Mouse (Mus musculus) NIH3T3 (cell line): ENCODE measurements around the gene Rab11a.
"Not testable (repeated sequence)": the region's sequence is repeated elsewhere in the genome, so short reads cannot be mapped to it uniquely, and the experiment has no call there.

Source experiments
- DNase-seq: peaks from one replicate; pipeline ENCODE4 v3.0.0-alpha.2; 2012; ENCODE audit warnings: low read depth

Rab11a gene

DNA sequence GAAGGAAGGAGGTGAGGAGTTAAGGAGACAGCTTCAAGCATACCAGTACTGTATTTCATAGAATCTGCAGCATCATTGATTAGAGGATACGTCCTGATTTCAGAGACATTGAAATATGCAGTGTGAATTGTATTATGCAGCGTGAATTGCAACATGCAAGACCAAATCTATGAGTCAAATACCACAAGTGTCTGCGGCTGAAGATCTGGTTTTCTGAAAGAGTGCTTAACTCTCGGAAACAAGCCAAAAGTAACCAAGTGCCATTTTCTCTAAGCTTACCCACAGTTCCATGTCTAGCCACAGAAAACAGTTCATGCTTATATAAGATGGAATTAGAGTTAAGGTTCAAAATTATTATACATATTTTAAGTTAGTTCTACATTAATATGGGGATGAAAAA lies 10.2 kb upstream of the Rab11a start:
- DNase-seq, result peak; percentile 34

DNA sequence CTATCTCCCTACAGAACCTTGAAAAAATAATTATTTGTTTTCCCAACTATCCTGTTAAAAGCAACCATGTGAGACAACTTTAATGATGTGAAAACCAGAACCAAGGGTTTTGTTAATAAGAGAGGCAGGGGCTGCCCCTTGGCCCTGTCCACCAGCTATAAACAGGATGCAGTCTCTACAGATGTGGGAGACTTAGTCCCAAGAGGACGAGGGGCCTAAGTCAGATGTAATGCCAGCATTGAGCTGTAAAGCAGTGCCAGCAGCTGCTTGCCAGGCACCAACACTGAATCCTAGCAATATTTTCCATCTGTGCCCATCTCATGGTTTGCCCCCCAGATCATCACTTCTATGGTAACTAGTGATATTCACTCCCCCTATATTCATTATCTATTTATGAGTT lies 4.9 kb upstream of the Rab11a start:
- DNase-seq, result no peak

- no peak for DNase-seq
Measured at GRCm38 (mm10) chr9:64739001-64739400, 1.4 kb upstream of the Rab11a start.

DNA sequence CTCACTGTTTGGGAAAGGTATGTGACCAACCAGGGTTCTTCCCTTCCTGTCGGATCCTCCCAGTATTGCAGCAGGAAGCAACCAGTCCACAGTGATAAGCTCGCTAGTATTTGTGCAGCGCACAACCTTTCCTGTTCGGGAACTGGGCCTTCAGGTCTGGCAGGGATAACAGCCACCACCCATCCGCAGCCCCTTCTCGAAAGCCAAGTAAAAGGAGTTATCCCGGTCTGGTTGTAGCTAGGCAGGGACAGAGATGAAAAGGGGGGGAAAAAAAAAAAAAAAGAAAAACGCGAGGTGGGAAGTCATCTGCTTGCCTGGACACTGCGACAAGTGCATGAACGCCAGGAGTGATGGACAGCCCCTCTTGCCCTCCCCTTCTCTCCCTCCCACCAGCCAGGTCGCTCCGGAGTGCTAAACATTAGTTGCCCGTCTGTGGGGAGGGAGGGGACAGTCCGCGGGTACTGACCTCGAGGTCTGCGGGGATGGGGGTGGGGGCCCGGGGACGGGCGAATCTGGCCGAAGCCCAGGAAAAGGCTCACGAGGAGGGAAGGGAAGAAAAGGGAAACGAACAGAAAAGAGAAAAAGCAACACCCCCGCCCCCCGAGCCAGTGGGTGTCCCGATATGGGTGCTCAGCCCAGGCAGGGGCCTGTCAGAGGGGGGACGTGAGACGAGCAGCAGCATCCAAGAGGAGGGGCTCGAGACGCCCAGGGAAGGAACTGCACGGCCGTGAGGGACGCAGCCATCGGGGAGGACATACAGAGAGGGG lies 736 bp downstream of the Rab11a start:
- peak; percentile 71 for DNase-seq

DNA sequence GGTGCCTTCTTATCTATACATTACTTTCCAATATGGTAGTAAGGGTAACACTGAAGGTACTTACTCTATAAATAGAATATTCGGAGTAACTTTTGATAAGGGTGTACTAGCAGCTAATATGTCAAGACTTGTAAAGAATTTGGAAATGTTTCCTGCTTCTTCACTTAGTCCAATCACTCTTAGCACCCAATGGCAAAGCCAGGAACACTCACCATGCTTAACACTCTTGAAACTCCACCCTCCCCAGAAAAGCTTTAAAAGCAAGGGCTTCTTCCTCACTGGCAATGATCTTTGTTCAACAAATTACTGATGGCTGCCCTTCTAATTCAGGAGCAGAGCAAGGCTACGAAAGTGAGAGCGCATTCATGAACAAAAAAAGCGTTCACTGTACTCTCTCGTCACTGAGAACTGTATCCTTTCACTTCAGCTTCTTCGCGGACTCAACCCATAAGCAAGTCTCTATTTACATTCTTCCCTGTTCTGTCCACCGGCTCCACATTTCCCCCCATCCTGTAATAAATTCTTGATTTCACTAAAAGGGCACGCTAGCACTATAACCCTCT lies 1.4 kb downstream of the Rab11a start:
- DNase-seq, result peak; percentile 26

GRCm38 (mm10) chr9:64734992-64735391 lies 2.6 kb downstream of the Rab11a start:
- not testable (repeated sequence) for DNase-seq

DNA sequence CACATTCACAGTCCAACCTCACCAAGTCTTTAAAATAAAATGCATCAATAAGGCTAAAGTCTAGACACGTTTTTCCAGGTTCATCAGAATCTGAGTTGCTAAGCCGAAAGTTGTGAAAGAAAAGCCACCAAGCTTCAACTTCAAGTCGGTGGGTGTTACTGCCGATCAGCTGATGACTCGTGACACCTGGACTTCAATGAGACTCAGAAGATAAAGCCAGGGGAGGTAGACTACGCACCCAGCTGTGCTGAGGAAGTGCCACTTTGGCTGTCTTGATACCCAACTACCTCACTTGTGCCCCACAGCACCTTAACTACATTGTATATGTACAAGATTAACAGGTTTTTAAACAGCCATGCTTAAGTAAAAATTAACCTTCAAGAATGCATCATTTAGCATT lies 3.4 kb downstream of the Rab11a start:
- no peak for DNase-seq

GRCm38 (mm10) chr9:64731029-64731560 lies 6.5 kb downstream of the Rab11a start:
- no peak for DNase-seq

GRCm38 (mm10) chr9:64726454-64726853 lies 11.1 kb downstream of the Rab11a start:
- no peak for DNase-seq

DNA sequence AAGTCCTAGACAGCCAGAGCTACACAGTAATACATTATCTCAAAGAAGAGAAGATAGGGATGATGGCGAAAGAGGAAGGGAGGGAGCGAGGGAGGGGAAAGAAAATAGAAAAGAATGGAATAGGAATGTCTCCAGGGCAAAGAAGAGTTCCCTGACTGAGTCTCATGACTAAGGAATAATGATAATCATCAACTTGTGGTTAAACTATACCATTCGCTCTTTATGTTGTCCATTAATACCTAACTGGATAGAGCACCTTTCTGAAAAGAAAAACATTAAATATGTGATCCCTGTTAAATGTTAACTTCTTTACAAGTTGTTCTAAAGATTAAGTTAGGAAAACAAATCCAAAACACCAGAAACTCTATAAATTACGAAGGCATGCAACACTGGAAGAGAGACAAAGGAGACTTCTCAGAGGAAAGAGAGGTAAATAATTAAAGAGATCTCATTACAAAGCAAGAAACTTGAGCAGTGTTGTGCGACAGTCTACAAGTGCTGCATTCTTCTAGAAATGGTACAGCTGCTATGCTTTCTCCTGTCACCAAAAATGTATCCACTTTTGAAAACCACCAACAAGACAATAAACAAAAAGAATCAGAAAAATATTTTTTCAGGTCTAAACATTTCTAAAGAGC lies 17.9 kb downstream of the Rab11a start:
- no peak for DNase-seq

- not testable (repeated sequence) for DNase-seq
Measured at GRCm38 (mm10) chr9:64710291-64710690, 27.3 kb downstream of the Rab11a start.

DNA sequence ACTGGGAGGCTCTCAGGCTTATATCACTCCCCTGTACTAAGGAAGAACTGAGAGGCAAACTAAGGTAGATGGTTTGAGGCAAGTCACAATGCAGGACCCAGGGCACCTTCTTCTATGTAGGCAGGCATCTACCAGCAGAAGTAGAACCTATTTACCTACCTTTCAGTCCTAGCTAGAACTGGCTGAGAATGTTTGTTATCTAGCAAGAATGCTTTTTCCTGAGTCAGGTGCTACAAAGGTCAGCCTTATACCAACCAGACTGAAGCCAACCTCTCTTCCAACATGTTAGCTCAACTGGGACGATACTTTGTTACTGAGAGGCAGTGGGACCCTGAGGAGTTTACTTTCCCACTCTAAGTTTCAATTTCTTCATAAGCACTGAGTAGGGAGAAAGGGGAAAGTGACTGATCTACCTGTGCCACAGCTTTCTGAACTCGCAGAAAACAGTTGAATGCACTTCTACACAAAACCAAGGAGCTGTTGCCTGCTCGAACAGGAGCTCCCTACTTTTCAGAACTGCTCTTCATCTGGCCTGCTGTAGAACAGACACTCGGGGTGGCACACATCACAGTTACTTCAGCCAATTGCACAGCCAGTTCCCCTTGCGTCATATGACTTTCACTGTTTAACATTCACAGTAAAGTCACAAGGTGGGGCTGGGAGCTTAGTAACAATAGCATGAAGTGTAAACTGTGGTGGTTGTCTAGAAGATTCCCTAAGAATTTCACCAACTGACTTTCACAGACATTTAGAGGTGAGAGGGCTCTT lies 33.3 kb downstream of the Rab11a start:
- DNase-seq, result no peak

- no peak for DNase-seq
Measured at GRCm38 (mm10) chr9:64703420-64703965, 34.1 kb downstream of the Rab11a start.

- peak; percentile 11 for DNase-seq
Measured at GRCm38 (mm10) chr9:64702937-64703336, 34.6 kb downstream of the Rab11a start.

DNA sequence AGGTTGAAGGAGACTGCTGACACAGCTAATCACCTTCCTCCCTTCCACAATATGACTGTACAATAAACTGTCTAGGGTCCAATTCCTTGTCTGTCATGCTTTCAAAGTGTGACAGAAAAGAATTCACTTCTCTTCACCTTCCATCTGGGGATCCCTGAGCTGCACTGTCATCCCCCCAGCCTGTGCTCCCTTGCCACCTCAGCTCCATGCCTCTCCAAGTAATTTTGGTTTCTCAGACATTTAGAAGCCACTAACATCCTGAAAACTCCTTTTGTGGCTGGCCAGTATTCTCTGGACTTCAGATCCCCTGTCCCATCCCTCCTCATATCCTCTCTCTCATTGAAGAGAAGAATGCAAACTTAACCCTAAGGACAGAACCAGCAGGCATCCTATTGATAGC lies 35.2 kb downstream of the Rab11a start:
- DNase-seq, result no peak

DNA sequence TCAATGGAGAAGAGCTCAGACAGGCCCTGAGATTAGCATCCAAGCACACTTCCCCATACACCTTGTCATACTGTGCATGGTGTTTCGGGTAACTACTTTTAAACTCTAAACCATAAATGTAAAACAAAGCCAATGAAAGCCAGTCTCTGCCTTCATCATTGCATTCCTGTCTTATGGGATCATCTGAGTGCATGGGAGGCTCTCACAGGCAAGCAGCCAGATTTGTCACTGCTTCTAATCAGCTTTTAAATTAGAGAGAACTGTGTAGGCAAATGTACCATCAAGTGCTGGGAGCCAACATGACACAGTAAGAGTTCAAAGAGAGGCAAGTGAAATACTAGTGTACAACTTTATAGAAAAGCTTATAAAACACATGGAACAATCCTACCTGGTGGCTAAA lies 35.9 kb downstream of the Rab11a start:
- DNase-seq, result peak; percentile 69

- DNase-seq, result no peak
Measured at GRCm38 (mm10) chr9:64700451-64701311, 36.9 kb downstream of the Rab11a start.

- no peak for DNase-seq
Measured at GRCm38 (mm10) chr9:64698586-64698985, 39.0 kb downstream of the Rab11a start.

DNA sequence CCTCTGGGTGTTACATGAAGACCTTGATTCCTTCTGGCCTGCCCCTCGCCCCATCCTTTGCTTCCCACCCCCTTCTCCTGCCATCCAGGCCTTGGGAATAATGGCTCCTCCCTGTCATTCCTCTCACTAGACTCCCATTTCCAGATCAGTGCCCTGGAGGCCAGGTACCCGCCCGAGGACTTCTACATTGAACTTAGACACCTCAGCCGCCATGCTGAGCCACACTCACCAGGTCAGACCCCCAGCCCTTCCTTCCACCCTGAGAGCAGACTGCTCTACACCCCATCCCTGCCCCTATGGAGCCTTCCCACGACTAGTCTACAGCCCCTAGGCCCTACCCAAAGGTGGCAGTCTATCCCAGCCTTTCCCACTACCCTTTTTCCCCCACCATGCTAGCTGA lies 39.9 kb downstream of the Rab11a start:
- no peak for DNase-seq

- DNase-seq, result no peak
Measured at GRCm38 (mm10) chr9:64697006-64697405, 40.6 kb downstream of the Rab11a start.

- peak; percentile 42 for DNase-seq
Measured at GRCm38 (mm10) chr9:64696404-64696803, 41.2 kb downstream of the Rab11a start.
